Comparison of ENCODE assay signal across 9 mouse cellular contexts in genomic region chr12:82617682-82618370, GRCm38 (mm10). TPM values are rescaled to one million over a fixed set of nuclear protein-coding genes. Genes with fewer than 3 reads are reported as not detected.
DNase-seq lines count a peak whose midpoint lies in the region; ATAC-seq and TF ChIP-seq lines count a peak whose summit lies in the region.
"Had no signal": no experiment of that assay in that cellular context is flagged by ENCODE, and none has a peak within 500 bp of the region (broad histone marks: within the 10 kb centered on the region; RNA-seq: fewer than 3 reads in every experiment).

No protein-coding gene starts in this region.

- peaks cover 9% of the 10 kb centered on the region; the same call in 1 of the 2 replicates for H3K27me3 ChIP-seq in kidney, postnatal 0 days (ENCODE audit: insufficient read depth, low read length)
- peaks cover 20% of the 10 kb centered on the region for H3K27me3 ChIP-seq in intestine, embryonic 16.5 days (replicated peaks; ENCODE audit: control insufficient read depth, insufficient read depth, low read length)
- H3K27me3 ChIP-seq in neural tube, embryonic 12.5 days (replicated peaks): peaks cover 40% of the 10 kb centered on the region

- H3K9me3 ChIP-seq in kidney, postnatal 0 days (replicated peaks; ENCODE audit: low read length): no peaks in the 10 kb centered on the region
- H3K9me3 ChIP-seq in intestine, embryonic 16.5 days (ENCODE audit: control insufficient read depth, low read length): no peaks in the 10 kb centered on the region
- H3K9me3 ChIP-seq in neural tube, embryonic 12.5 days: no peaks in the 10 kb centered on the region

- 19% methylated on average over 20 of the region's 20 CpGs for WGBS in kidney, postnatal 0 days
- WGBS in intestine, embryonic 16.5 days: 14% methylated on average over 20 of the region's 20 CpGs
- 19% methylated on average over 20 of the region's 20 CpGs for WGBS in neural tube, embryonic 12.5 days

- peak overlapping the region; percentile 58 for H3K4me3 ChIP-seq in kidney, postnatal 0 days (replicated peaks; ENCODE audit: low read depth, low read length)
- 0 out of 2 replicates have a peak overlapping the region, but pooled peaks have one; percentile 11 for H3K4me3 ChIP-seq in embryonic fibroblast, embryonic 13.5 days (ENCODE audit: insufficient read depth, low read length)
- peak overlapping the region; percentile 68 for H3K4me3 ChIP-seq in intestine, embryonic 16.5 days (ENCODE audit: low read length)
- peak overlapping the region; percentile 54 for H3K4me3 ChIP-seq in neural tube, embryonic 12.5 days

- TF ChIP-seq CTCF in kidney, postnatal 0 days (IDR thresholded peaks at IDR 0.05; ENCODE audit: low read depth): no peak
- TF ChIP-seq CTCF in embryonic fibroblast, embryonic 13.5 days (IDR thresholded peaks at IDR 0.05; ENCODE audit: borderline replicate concordance, insufficient read depth, low read length): no peak

- DNase-seq in kidney, postnatal 0 days (ENCODE audit: low spot score): no peak
- no peak for DNase-seq in kidney, postnatal 36 days
- DNase-seq in cerebellum, postnatal 4 days (ENCODE audit: low spot score in 2 of 2): no peak
- no peak for DNase-seq in layer of hippocampus, adult 9-10 months (ENCODE audit: low spot score)

- H3K27ac ChIP-seq in kidney, postnatal 0 days: no peak overlapping the region
- H3K27ac ChIP-seq in embryonic fibroblast, embryonic 13.5 days (ENCODE audit: insufficient read depth, low read length): no peak overlapping the region
- no peak overlapping the region for H3K27ac ChIP-seq in intestine, embryonic 16.5 days (ENCODE audit: low read length)
- H3K27ac ChIP-seq in neural tube, embryonic 12.5 days: no peak overlapping the region

- ATAC-seq in kidney, postnatal 0 days (replicated peaks; ENCODE audit: low FRiP score, low read depth): no peak
- ATAC-seq in intestine, embryonic 16.5 days: no peak
- no peak; the same call in 1 of the 2 replicates for ATAC-seq in neural tube, embryonic 12.5 days (ENCODE audit: low FRiP score, low read depth)
- ATAC-seq in activated CD4-positive, CD25-positive, alpha-beta regulatory T cell, adult 4 months: no peak

- 0 out of 2 replicates have a peak overlapping the region, but pooled peaks have one; percentile 56 for H3K9ac ChIP-seq in kidney, postnatal 0 days (ENCODE audit: low read depth, low read length)
- H3K9ac ChIP-seq in intestine, embryonic 16.5 days (ENCODE audit: low read depth, low read length): peak overlapping the region; percentile 68; the same call in 1 of the 2 replicates
- H3K9ac ChIP-seq in neural tube, embryonic 12.5 days: no peak overlapping the region

- H3K36me3 ChIP-seq in kidney, postnatal 0 days (ENCODE audit: insufficient read depth, low read length): no peaks in the 10 kb centered on the region
- no peaks in the 10 kb centered on the region for H3K36me3 ChIP-seq in intestine, embryonic 16.5 days (ENCODE audit: control insufficient read depth, insufficient read depth, low read length)
- H3K36me3 ChIP-seq in neural tube, embryonic 12.5 days: no peaks in the 10 kb centered on the region

- peak overlapping the region; percentile 94 for H3K4me2 ChIP-seq in kidney, postnatal 0 days (ENCODE audit: low read length)
- H3K4me2 ChIP-seq in intestine, embryonic 16.5 days (ENCODE audit: low read depth, low read length): peak overlapping the region; percentile 99
- H3K4me2 ChIP-seq in neural tube, embryonic 12.5 days (replicated peaks): peak overlapping the region; percentile 96

- 0 out of 2 replicates have a peak, but pooled peaks cover 2% of the 10 kb centered on the region for H3K4me1 ChIP-seq in kidney, postnatal 0 days (replicated peaks; ENCODE audit: insufficient read depth, low read length)
- no peaks in the 10 kb centered on the region; the same call in 1 of the 2 replicates for H3K4me1 ChIP-seq in embryonic fibroblast, embryonic 13.5 days (ENCODE audit: control insufficient read depth, insufficient read depth, low read length)
- peaks cover 6% of the 10 kb centered on the region; the same call in 1 of the 2 replicates for H3K4me1 ChIP-seq in intestine, embryonic 16.5 days (ENCODE audit: control insufficient read depth, insufficient read depth, low read length)
- peaks cover 11% of the 10 kb centered on the region for H3K4me1 ChIP-seq in neural tube, embryonic 12.5 days

- no peak for TF ChIP-seq POLR2A in embryonic fibroblast, embryonic 13.5 days (IDR thresholded peaks at IDR 0.05; ENCODE audit: low read depth, low read length)

RNA-seq across cellular contexts. Expression of gene Rgs6, which starts 29.7 kb away (rescaled TPM):
- 2.2 and 2.9 TPM in 2 replicates for polyA plus RNA-seq in kidney, postnatal 0 days (2015; fragmentation: Nextera tagmentation; extraction: Ambion mirVana)
- 1.9 and 3.0 TPM in 2 replicates for polyA plus RNA-seq in embryonic fibroblast, embryonic 13.5 days (2011; ENCODE audit: insufficient read length, low read depth, missing spikeins)
- 0.82 and 1.2 TPM in 2 replicates for polyA plus RNA-seq in intestine, embryonic 16.5 days (2015; fragmentation: Nextera tagmentation; extraction: Ambion mirVana)
- polyA plus RNA-seq in neural tube, embryonic 12.5 days (2016; fragmentation: Nextera tagmentation; extraction: Ambion mirVana): 0.75 and 0.79 TPM in 2 replicates
- under 1 TPM in 1 of 2 experiments, not detected in 1; 0.49 TPM for polyA plus RNA-seq in activated CD4-positive, CD25-positive, alpha-beta regulatory T cell, adult 4 months (2017; shearing (Covaris generic))
- polyA plus RNA-seq: liver, adult 2 months had no signal

Comparison
In these comparisons a context has a peak if more than half of its experiments do, and no peak if none do; other contexts are left out.
1. H3K4me3 ChIP-seq: peak in every context shown above with its lines; median percentile 68 in intestine, embryonic 16.5 days; 58 in kidney, postnatal 0 days; 54 in neural tube, embryonic 12.5 days; 11 in embryonic fibroblast, embryonic 13.5 days.